Mouse (Mus musculus): Measurements from ENCODE around the gene Atoh7.
A peak's percentile ranks its signal among the peaks of the same experiment; 100 is the strongest.

Gene Atoh7

DNA sequence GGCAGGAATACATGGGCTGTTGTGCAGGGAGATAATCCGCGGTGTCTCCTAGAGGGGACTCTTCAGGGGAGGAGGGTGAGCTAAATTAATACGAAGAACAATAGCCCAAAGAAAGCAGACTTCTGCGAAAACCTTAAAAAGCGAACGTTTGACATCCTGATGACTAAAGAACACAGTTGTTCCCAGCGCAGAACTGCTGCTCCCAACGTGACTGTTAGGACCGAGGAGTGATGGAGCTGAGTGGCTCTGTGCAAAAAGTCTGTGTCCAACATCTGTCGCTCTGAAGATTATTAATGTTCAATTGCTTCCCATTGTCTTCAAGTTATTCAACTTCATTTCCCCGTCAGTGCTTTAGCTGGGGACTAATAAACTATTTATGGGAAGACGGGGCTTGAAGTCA is 1.3 kb upstream of the Atoh7 start:
- DNase-seq (ENCODE audit: low read depth, low spot score): no peak

GRCm38 (mm10) chr10:63099941-63100562 is 601 bp downstream of the Atoh7 start:
- DNase-seq (ENCODE audit: low read depth, low spot score): peak; percentile 70

GRCm38 (mm10) chr10:63100657-63101056 is 1.2 kb downstream of the Atoh7 start:
- no peak for DNase-seq (ENCODE audit: low read depth, low spot score)

- DNase-seq (ENCODE audit: low read depth, low spot score): peak; percentile 62
Measured at GRCm38 (mm10) chr10:63113027-63113604, 13.7 kb downstream of the Atoh7 start.

- DNase-seq (ENCODE audit: low read depth, low spot score): no peak
Measured at GRCm38 (mm10) chr10:63113716-63114360, 14.4 kb downstream of the Atoh7 start.

- DNase-seq (ENCODE audit: low read depth, low spot score): no peak
Measured at GRCm38 (mm10) chr10:63115881-63116280, 16.4 kb downstream of the Atoh7 start.

DNA sequence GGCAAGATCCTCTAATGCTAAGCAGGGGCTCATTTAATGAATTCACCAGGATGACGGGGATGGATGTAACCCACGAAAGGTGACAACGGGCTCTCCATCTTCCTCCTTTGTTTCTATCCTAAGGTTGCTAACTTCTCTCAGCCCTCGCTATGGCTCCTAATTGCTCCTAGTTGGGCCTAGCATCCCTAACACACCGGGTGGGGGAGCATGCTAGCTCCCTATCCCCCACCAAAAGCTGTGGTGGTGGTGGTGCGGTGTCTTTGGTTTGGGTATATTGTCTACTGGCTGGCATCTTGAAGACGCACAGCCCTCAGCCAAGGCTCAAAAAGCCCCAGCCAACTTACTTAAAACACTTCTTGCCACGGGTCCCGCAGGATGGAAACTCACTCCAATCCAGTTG is 16.9 kb downstream of the Atoh7 start:
- no peak for DNase-seq (ENCODE audit: low read depth, low spot score)

DNA sequence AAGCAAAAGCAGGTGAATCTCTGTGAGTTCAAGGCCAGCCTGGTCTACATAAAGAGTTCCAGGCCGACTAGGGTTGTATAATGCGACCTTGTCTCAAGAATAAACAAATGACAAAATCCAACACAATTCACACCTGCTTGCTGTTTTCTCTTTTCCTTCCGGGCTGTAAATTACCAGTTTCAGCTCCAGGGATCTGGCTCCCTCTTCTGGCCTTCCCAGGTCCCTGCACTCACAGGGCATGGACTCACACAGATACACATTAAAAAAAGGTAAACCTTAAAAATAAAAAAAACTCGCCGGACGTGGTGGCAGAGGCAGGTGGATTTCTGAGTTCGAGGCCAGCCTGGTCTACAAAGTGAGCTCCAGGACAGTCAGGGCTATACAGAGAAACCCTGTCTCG is 18.1 kb downstream of the Atoh7 start:
- no peak for DNase-seq (ENCODE audit: low read depth, low spot score)

DNA sequence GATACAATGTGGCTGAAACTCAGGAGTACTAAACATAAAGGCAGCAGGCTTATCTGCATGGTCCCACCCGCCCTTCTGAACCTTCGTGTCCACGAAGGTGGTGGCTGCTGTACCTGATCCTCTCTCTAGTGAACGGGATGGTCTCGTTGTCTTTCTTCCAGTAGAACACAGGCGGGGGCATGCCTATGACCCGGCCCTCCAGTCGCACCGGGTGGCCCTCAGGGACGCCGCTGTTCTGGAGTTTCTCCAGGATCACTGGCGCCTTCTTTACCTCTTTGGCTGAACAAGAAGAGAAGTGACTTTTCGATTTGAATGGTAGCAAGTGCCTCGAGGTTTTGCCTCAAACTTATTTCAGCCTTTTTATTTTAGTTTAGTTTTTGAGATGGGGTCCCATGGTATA is 20.5 kb downstream of the Atoh7 start:
- DNase-seq (ENCODE audit: low read depth, low spot score): no peak

GRCm38 (mm10) chr10:63121961-63122360 is 22.5 kb downstream of the Atoh7 start:
- no peak for DNase-seq (ENCODE audit: low read depth, low spot score)

GRCm38 (mm10) chr10:63122516-63122915 is 23.1 kb downstream of the Atoh7 start:
- peak; percentile 34 for DNase-seq (ENCODE audit: low read depth, low spot score)

DNA sequence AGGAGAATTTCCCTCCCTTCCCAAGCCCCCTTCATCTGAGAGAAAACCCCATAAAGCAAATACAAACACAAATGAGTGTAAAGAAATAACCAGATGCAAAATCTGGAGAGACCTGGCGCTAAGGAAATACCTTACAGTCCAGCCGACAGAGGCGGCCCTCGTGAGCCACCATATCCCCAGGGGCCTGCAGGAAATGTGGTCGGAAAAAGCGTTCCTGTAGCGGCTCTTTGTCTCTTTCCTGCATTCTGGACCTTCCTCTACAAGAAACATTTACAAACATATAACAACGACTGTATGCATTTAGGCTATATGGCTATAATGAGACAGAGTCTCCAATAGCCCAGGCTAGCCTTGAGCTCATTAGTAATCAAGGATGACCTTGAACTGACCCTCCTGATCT is 23.7 kb downstream of the Atoh7 start:
- DNase-seq (ENCODE audit: low read depth, low spot score): no peak

DNA sequence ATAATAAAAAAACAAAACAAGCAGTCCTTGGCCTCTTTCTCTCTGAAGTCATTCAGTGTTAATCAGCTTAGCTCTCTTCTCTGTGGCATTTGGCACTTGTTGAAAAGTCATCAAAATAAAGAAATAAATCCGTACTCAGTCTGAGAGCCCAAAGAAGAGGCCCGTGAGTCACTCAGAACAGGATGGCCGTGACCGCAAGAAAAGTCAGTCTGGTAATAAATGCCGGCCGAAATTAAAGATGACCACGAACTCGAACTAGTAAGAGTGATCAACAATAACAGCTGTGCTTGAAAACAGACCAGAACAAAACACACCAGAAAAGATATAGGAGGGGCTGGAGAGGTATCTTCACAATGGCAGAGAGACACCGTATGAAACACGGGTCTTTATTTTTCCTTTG is 24.6 kb downstream of the Atoh7 start:
- no peak for DNase-seq (ENCODE audit: low read depth, low spot score)

DNA sequence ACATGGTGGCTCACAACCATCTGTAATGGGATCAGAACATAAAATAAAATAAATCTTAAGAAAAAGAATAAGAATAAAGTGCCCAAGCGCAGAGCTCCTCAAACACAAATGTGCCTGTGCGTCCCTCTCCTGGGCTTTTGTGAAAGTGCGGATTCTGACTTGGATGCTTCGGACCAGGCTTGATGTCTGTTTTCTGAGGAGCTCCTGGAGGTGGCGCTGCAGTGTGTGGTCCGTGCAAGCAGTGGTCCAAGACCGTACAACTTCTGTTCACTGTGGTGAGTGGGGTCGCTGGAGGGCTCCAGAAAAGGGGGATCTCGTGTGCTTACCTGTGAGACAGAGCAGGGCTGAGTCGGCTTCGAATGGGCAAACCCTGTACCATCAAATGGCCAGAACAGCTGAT is 25.9 kb downstream of the Atoh7 start:
- DNase-seq (ENCODE audit: low read depth, low spot score): peak; percentile 29

DNA sequence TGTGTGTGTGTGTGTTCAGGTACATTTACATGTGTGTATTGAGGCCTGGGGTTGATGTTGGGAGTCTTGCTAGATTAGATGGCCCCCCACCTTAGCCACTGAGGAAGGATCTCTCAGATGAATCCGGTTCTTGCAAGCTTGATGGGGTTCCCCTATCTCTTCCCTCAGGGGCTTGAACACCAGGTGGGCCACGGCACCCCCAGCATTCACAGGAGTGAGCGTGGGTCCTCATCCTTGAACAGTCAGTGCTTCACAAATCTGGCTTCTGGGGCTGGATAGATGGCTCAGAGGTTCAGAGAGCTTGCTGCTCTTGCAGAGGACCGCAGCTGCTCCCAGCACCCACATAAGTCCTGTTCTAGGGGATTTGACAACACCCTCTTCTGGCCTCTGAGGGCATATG is 26.7 kb downstream of the Atoh7 start:
- DNase-seq (ENCODE audit: low read depth, low spot score): no peak

DNA sequence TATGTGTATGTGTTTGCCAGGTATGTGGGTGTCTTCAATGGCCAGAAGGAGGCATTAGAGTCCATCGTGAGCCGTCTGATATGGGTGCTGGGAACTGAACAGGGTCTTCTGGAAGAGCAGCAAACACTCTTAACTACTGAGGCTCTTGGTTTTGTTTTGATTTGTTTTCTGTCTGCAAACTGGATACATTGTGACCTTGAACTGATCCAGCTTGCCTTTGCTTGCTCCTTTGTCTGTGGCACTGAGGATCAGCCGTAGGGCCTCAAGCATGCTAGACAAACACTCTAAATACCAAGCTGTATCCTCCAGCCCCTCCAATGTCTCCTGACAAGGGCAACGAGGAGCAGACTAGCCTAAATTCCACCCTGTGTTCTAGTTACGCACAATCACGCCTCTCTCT is 27.7 kb downstream of the Atoh7 start:
- no peak for DNase-seq (ENCODE audit: low read depth, low spot score)

GRCm38 (mm10) chr10:63128256-63128655 is 28.8 kb downstream of the Atoh7 start:
- DNase-seq (ENCODE audit: low read depth, low spot score): no peak

GRCm38 (mm10) chr10:63130500-63130899 is 31.0 kb downstream of the Atoh7 start:
- DNase-seq (ENCODE audit: low read depth, low spot score): no peak

DNA sequence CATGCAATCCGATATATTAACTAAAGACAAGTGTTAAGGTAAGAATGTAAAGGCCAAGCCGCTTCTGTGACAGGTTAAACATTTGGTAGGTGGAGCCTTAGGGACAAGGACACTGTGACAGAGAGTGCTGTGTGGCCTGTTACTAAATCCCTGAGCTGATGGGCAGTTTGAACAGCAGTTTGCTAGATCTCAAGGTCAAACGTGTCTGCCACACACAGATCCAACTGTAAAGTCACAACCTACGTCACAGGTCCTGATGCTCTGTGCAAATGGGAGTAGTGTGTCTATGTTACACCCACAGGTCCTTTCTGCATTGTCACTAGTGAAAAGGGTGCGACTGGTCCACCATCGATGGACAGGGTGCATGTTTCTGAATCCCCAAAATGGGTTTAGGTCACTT is 32.9 kb downstream of the Atoh7 start:
- no peak for DNase-seq (ENCODE audit: low read depth, low spot score)

DNA sequence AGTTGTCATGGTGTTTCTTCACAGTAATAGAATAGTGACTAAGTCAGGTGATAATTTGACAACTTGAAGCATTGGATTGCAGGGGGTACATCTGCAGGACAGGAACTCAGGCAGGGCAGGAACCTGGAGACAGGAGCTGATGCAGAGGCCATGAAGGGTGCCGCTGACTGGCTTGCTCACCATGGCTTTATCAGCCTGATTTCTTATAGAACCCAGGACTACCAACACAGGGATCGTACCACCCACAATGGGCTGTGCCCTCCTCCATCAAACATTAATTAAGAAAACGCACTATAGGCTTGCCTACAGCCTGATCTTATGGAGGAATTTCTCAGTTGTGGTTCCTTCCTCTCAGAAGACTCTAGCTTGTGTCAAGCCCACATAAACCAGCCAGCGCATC is 33.9 kb downstream of the Atoh7 start:
- DNase-seq (ENCODE audit: low read depth, low spot score): no peak

- DNase-seq (ENCODE audit: low read depth, low spot score): no peak
Measured at GRCm38 (mm10) chr10:63135680-63136079, 36.2 kb downstream of the Atoh7 start.

GRCm38 (mm10) chr10:63136436-63136835 is 37.0 kb downstream of the Atoh7 start:
- no peak for DNase-seq (ENCODE audit: low read depth, low spot score)

DNA sequence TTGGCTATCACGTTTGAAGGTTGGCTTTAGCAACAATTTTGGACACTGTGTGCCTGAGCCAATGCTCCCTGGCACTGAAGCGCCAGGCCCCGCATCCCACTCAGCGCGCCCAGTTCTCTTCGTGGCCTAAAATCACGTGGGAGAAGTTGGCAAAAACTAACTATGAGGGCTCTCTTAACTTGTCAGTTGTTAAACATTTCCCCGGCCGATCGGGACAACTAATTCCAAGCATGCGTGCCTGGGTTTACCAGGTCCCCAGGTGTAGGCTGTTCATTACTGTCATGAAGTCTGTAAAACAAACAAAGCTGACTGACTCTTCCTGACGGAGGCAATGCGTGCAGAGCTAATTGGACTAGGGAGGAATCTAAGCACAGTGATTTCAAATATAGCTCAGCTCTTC is 43.2 kb downstream of the Atoh7 start:
- DNase-seq (ENCODE audit: low read depth, low spot score): no peak

All from mesoderm, embryonic 11.5 days (tissue).